Mouse (Mus musculus) adrenal gland, adult 18-20 months (tissue): ENCODE measurements around the gene Olfr1225. TPM values are rescaled to one million over a fixed set of nuclear protein-coding genes. Genes with fewer than 3 reads are reported as not detected.
"Not testable (repeated sequence)": the region's sequence is repeated elsewhere in the genome, so short reads cannot be mapped to it uniquely, and the experiment has no call there.

Experiments used
- DNase-seq, 2 experiments: peaks; one replicate each; pipeline ENCODE4 v3.0.0; 2021 to 2022; ENCODE audit warnings: low spot score in 2 of 2
- long read RNA-seq, 2 experiments: library from polyadenylated mRNA; stranded (forward); transcript quantifications; one replicate each; pipeline ENCODE4 v2.0.0; 2021
- total RNA-seq, 2 experiments: library from RNA; stranded (reverse); gene quantifications; 1 replicate in 1 of 2; 2 replicates in 1 of 2; pipeline ENCODE4 v1.2.3; 2021

The Olfr1225 gene
- total RNA-seq = not detected
- long read RNA-seq, experiment 1 = 0 reads
- long read RNA-seq, experiment 2 = 0 reads

GRCm38 (mm10) chr2:89174569-89174968 is at the start of gene Olfr1225:
TSS of gene Olfr1225 (minus strand) at chr2:89174669.
- DNase-seq = no peak

DNA sequence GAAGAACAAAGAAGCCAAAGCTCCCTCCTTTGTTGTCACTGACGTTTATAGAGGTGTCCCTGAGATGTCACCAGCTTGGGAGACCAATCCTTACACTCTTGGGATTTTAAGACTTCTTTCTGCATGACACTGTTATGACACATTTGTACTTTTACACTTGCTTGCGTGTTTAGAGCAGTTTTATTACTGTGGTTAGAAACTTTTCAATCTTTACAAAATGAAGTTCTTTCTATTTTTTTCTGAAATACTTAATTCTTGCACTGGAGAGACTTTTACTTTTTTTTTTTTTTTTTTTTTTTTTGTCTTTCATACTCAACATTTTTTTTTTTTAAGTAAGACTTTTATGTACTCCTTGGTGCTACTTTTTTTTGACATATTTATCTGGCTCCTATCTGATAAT is 25.5 kb upstream of the Olfr1225 start, which contains the start of gene Olfr1226:
Olfr1226 (minus strand) TSS at position 101 of the 400 bp plus-strand sequence.
- DNase-seq = no peak

DNA sequence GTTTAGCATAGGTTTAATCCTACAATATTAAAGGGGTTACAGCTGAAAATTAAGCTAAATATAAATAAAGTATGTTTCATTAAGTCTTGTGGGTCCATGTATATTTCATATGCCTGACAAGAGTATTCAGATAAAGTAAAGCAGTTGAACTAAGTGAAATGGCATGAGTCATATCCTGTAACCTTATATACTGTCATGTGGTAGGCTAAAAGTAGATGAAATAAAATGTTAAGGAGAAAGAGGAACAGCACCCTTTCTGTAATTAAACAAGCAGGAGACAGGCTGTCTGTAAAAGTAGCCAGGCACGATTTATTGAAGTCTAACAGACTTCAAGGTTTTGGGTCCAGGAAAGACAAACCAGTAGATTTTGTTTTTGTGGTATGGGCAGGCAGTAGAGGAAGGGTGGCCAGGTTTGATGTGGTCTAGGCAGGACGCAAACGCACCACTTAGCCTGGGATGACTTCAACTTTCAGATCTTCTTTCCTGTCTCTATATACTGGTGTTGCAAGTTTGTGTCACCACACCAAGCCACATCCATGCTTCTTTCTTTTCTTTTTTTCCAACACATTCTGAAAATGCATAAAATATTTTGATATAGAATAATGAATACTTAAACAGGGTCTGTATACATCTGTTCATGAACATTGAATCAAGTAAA is 22.0 kb upstream of the Olfr1225 start:
- DNase-seq = no peak

GRCm38 (mm10) chr2:89164711-89165110 is 9.8 kb downstream of the Olfr1225 start:
- not testable (repeated sequence) for DNase-seq

DNA sequence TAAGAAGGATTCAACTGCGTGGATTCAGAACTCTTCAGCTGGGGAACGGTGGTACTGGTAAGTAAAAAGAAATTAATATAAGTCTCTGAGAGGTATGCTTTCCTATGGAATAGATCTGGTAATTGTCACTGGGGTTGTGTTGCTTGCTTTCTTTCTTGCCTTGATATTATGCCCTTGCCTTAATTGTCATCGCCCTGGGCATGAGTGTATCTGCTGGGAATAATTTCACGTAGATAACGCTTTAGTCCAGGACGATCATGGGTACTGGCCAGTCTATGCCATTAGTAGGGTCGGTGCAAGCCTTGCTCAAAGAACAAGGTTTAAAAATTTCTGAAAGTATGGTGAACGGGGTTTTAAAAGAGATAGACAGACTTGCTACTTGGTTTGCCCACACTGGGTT is 10.5 kb downstream of the Olfr1225 start, which contains the start of gene Olfr1224-ps1:
Olfr1224-ps1 (minus strand) TSS at position 101 of the 400 bp plus-strand sequence.
- not testable (repeated sequence) for DNase-seq

DNA sequence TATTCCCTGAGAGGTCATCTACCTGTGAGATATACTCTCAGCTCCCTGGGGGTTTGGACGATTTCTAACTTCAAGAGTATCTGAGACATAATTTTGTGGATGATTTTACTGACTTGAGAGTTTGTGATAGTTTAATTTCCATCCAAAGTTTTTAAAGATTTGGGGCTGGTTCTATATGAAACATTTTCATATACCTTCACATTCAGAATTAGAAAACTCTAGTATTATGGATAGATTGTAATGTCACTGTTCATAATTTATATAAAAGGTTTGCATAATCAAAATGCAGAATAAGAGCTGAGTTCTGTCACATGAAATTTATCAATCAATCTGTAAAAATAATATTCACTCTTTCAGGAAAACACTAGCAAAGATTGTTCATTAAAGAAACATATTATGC is 23.0 kb downstream of the Olfr1225 start, which contains the start of gene Olfr1223:
Olfr1223 (minus strand) TSS at position 101 of the 400 bp plus-strand sequence.
- no peak for DNase-seq

GRCm38 (mm10) chr2:89132954-89133353 is 41.5 kb downstream of the Olfr1225 start, which contains the start of gene Olfr1222:
TSS of gene Olfr1222 (minus strand) at chr2:89133054.
- DNase-seq = no peak

Other genes starting within 250 kb of the Olfr1225 start
- gene Olfr1211, start 236.6 kb downstream of the Olfr1225 start, total RNA-seq = not detected
- gene Olfr1212, start 220.7 kb downstream of the Olfr1225 start, total RNA-seq = not detected
- gene Gm13762, start 194.4 kb downstream of the Olfr1225 start, total RNA-seq = not detected
- gene Olfr1214, start 182.0 kb downstream of the Olfr1225 start, total RNA-seq = not detected
- not detected for gene Olfr1215, start 167.7 kb downstream of the Olfr1225 start, total RNA-seq
- not detected for gene Olfr1216, start 156.3 kb downstream of the Olfr1225 start, total RNA-seq
- not detected for gene Olfr1217, start 142.6 kb downstream of the Olfr1225 start, total RNA-seq
- gene Olfr1218, start 113.5 kb downstream of the Olfr1225 start, total RNA-seq = not detected
- not detected for gene Olfr1219, start 91.2 kb downstream of the Olfr1225 start, total RNA-seq
- not detected for gene Olfr1220, start 67.8 kb downstream of the Olfr1225 start, total RNA-seq
- not detected for gene Olfr1221, start 57.4 kb downstream of the Olfr1225 start, total RNA-seq
- not detected for gene Olfr1222, start 41.6 kb downstream of the Olfr1225 start, total RNA-seq
- not detected for gene Olfr1223, start 23.1 kb downstream of the Olfr1225 start, total RNA-seq
- gene Olfr1224-ps1, start 10.6 kb downstream of the Olfr1225 start, total RNA-seq = not detected
- gene Olfr1226, start 25.4 kb upstream of the Olfr1225 start, total RNA-seq = not detected
- not detected for gene Olfr1228, start 79.4 kb upstream of the Olfr1225 start, total RNA-seq
- not detected for gene Olfr1229, start 113.3 kb upstream of the Olfr1225 start, total RNA-seq
- gene Olfr1230, start 122.6 kb upstream of the Olfr1225 start, total RNA-seq = not detected
- gene Olfr1231, start 132.4 kb upstream of the Olfr1225 start, total RNA-seq = not detected
- not detected for gene Olfr1232, start 155.0 kb upstream of the Olfr1225 start, total RNA-seq
- gene Olfr1233, start 167.7 kb upstream of the Olfr1225 start, total RNA-seq = not detected
- gene Olfr1234, start 190.2 kb upstream of the Olfr1225 start, total RNA-seq = not detected
- not detected for gene Olfr1238, start 235.0 kb upstream of the Olfr1225 start, total RNA-seq
- gene Olfr1239, start 245.7 kb upstream of the Olfr1225 start, total RNA-seq = not detected